ENCODE assay signal across 9 mouse cellular contexts in the genomic region with DNA sequence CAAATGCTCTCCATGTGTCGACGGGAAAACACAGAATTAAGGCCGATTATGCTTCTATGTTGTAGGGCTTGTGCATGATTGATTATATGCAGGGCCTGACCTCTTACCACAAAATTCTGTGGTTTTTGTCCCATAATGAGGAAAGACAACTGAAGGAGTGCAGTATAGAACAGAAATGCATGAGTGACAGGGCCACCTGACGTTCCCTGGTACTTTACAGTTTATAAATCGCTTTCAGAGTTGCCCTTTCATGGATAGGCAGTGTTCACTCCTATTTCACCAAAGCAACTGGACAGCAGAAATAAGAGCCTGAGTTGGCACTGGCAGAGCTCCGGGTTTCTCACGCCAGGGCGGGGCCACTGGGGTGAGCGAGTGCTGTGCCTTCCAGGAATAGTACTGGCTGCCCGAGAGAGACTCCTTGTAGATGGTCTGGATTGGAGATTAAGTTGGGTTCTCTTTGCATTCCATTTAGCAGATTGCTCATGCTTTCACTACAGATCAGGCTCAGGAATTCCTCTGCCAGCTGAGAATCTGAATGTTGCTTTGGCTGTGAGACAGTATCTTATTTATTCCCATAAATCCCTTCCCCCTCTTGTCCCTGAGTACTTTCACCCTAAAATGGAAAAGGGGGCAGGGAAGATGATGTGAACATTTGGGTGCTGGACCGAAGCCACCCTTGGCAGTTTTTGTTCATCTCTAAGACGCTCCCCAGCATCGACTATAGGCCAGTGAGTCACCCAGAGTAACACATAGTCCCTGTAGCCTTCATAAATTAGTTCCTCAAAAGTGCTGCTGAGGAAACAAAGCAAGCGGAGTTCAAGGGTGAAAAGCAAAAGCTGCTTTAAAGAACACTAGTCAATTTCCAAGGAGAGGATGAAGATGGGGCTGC.
DNase-seq lines count a peak whose midpoint lies in the region; ATAC-seq and TF ChIP-seq lines count a peak whose summit lies in the region.
"Had no signal": no experiment of that assay in that cellular context is flagged by ENCODE, and none has a peak within 500 bp of the region (broad histone marks: within the 10 kb centered on the region; RNA-seq: fewer than 3 reads in every experiment).

No protein-coding gene starts in this region.

- DNase-seq in heart, adult 2 months: peak; percentile 36 to 40
- DNase-seq in heart, embryonic 10.5 days (ENCODE audit: low spot score): no peak
- no peak for DNase-seq in Patski (ENCODE audit: low read depth, low spot score)
- DNase-seq in heart, postnatal 14 days: peak; percentile 35 to 45
- DNase-seq in spleen, postnatal 36 days (ENCODE audit: low spot score in 2 of 2): no peak
- DNase-seq in layer of hippocampus, adult 8-10 months (ENCODE audit: low spot score in 2 of 2): no peak
- DNase-seq in layer of hippocampus, adult 2 months (ENCODE audit: low spot score in 2 of 2): no peak

- TF ChIP-seq POLR2A in heart, adult 2 months (IDR thresholded peaks at IDR 0.05; ENCODE audit: insufficient read depth, low read depth, low read length): no peak

- POLR2A ChIA-PET in Patski (lab: Charles Lee): interaction anchor here (1.4 kb wide), 1 partner anchor 99 kb away, joined by 3 read pairs; the partner anchor contains the start of gene Cited1

- intact Hi-C loops in heart, adult 2 months (cut with DNase I): no loop called here
- intact Hi-C loops in heart, postnatal 14 days (cut with DNase I): loop anchor here (10.0 kb wide), 2 partner anchors 55 to 125 kb away; no protein-coding TSS in a partner anchor

- H3K4me3 ChIP-seq in heart, adult 2 months: no peak overlapping the region
- H3K4me3 ChIP-seq in heart, embryonic 10.5 days: no peak overlapping the region
- no peak overlapping the region for H3K4me3 ChIP-seq in embryonic facial prominence, embryonic 12.5 days
- H3K4me3 ChIP-seq in layer of hippocampus, adult 2 months: no peak overlapping the region
- H3K4me3 ChIP-seq: neural tube, embryonic 12.5 days had no signal

- WGBS in heart, adult 2 months: 68% methylated on average over 14 of the region's 14 CpGs
- WGBS in heart, embryonic 10.5 days: 72% methylated on average over 14 of the region's 14 CpGs
- 57% methylated on average over 14 of the region's 14 CpGs for WGBS in embryonic facial prominence, embryonic 12.5 days

- no peak overlapping the region for H3K9ac ChIP-seq in heart, adult 2 months (ENCODE audit: low read depth, low read length)
- no peak overlapping the region for H3K9ac ChIP-seq in embryonic facial prominence, embryonic 12.5 days
- H3K9ac ChIP-seq: neural tube, embryonic 12.5 days had no signal

- no peaks in the 10 kb centered on the region for H3K36me3 ChIP-seq in heart, adult 2 months (ENCODE audit: control insufficient read depth, insufficient read depth, low read length)
- H3K36me3 ChIP-seq in heart, embryonic 10.5 days: no peaks in the 10 kb centered on the region
- H3K36me3 ChIP-seq in embryonic facial prominence, embryonic 12.5 days: no peaks in the 10 kb centered on the region
- H3K36me3 ChIP-seq: neural tube, embryonic 12.5 days had no signal

- TF ChIP-seq CTCF in heart, adult 2 months (IDR thresholded peaks at IDR 0.05): no peak
- TF ChIP-seq CTCF in Patski (IDR thresholded peaks at IDR 0.05): no peak
- no peak for TF ChIP-seq CTCF in layer of hippocampus, adult 2 months (conservative IDR thresholded peaks at IDR 0.05)

- ATAC-seq in Patski: peak; percentile 92
- ATAC-seq in embryonic facial prominence, embryonic 12.5 days (ENCODE audit: insufficient number of reproducible peaks, insufficient read depth, low FRiP score, low TSS enrichment): 0 out of 2 replicates have a peak, but pooled peaks have one; percentile 47

- no peaks in the 10 kb centered on the region for H3K79me2 ChIP-seq in heart, adult 2 months (replicated peaks; ENCODE audit: control insufficient read depth, insufficient read depth, low read length)

- H3K9me3 ChIP-seq in heart, embryonic 10.5 days: no peaks in the 10 kb centered on the region
- no peaks in the 10 kb centered on the region for H3K9me3 ChIP-seq in embryonic facial prominence, embryonic 12.5 days
- H3K9me3 ChIP-seq: neural tube, embryonic 12.5 days had no signal

- CTCF ChIA-PET in Patski (lab: Charles Lee): no interaction called here

- no peak overlapping the region for H3K27ac ChIP-seq in heart, adult 2 months
- no peak overlapping the region for H3K27ac ChIP-seq in heart, embryonic 10.5 days
- H3K27ac ChIP-seq in embryonic facial prominence, embryonic 12.5 days: no peak overlapping the region; the same call in 1 of the 2 replicates
- no peak overlapping the region for H3K27ac ChIP-seq in layer of hippocampus, adult 2 months
- H3K27ac ChIP-seq: neural tube, embryonic 12.5 days had no signal

- in situ Hi-C loops in Patski (cut with MboI; ENCODE audit: low pct_unique_long_range_greater_than_20kb): no loop called here

- H3K27me3 ChIP-seq in heart, adult 2 months (ENCODE audit: control insufficient read depth, insufficient read depth, low read length): no peaks in the 10 kb centered on the region
- H3K27me3 ChIP-seq in heart, embryonic 10.5 days (ENCODE audit: insufficient read depth, poor library complexity, severe bottlenecking): peaks cover 24% of the 10 kb centered on the region; the same call in 1 of the 2 replicates
- H3K27me3 ChIP-seq in Patski: peaks cover 17% of the 10 kb centered on the region
- peaks cover 11% of the 10 kb centered on the region; the same call in 1 of the 2 replicates for H3K27me3 ChIP-seq in embryonic facial prominence, embryonic 12.5 days
- H3K27me3 ChIP-seq: neural tube, embryonic 12.5 days had no signal

- no peaks in the 10 kb centered on the region for H3K4me1 ChIP-seq in heart, adult 2 months (ENCODE audit: control insufficient read depth, insufficient read depth, low read length)
- peaks cover 11% of the 10 kb centered on the region; the same call in 1 of the 2 replicates for H3K4me1 ChIP-seq in heart, embryonic 10.5 days
- H3K4me1 ChIP-seq in embryonic facial prominence, embryonic 12.5 days: peaks cover 13% of the 10 kb centered on the region; the same call in 1 of the 2 replicates
- H3K4me1 ChIP-seq: neural tube, embryonic 12.5 days had no signal

- no peak for TF ChIP-seq EP300 in heart, adult 2 months (IDR thresholded peaks at IDR 0.05; ENCODE audit: insufficient read depth, low read depth, low read length)

- H3K4me2 ChIP-seq in embryonic facial prominence, embryonic 12.5 days (replicated peaks): no peak overlapping the region
- H3K4me2 ChIP-seq: neural tube, embryonic 12.5 days had no signal

Comparison
In these comparisons a context has a peak if more than half of its experiments do, and no peak if none do; other contexts are left out.
1. DNase-seq: peak in heart, adult 2 months (2 of 2) and heart, postnatal 14 days (2 of 2); none in heart, embryonic 10.5 days (single experiment), Patski (single experiment), spleen, postnatal 36 days (0 of 2), layer of hippocampus, adult 8-10 months (0 of 2) and layer of hippocampus, adult 2 months (0 of 2).